Mouse (Mus musculus): ENCODE data around the gene Ccl27a. TPM values are rescaled to one million over a fixed set of nuclear protein-coding genes. Genes with fewer than 3 reads are reported as not detected.

The Ccl27a gene
- total and polyA plus RNA-seq, 3 experiments: 17.7 to 23.6 (median 20.2) TPM

GRCm38 (mm10) chr4:41737602-41738255 lies 36.3 kb downstream of the Ccl27a start:
- H3K4me1 ChIP-seq (ENCODE audit: control insufficient read depth, insufficient read depth, low read length): peaks cover 5% of the 10 kb centered on the region
- intact Hi-C loops (cut with DNase I): loop anchor here (1.0 to 2.0 kb wide), 2 partner anchors 15 to 23 kb away; partner anchors contain the start of gene Dctn3
- H3K9ac ChIP-seq (ENCODE audit: low read depth, low read length): no peak overlapping the region
- H3K36me3 ChIP-seq (ENCODE audit: control insufficient read depth, insufficient read depth, low read length): no peaks in the 10 kb centered on the region
- peak; percentile 77 to 78 for DNase-seq
- peaks cover 1% of the 10 kb centered on the region for H3K27me3 ChIP-seq (ENCODE audit: control insufficient read depth, insufficient read depth, low read length)
- H3K4me3 ChIP-seq: no peak overlapping the region
- H3K79me2 ChIP-seq (replicated peaks; ENCODE audit: control insufficient read depth, insufficient read depth, low read length): no peaks in the 10 kb centered on the region
- TF ChIP-seq POLR2A (IDR thresholded peaks at IDR 0.05; ENCODE audit: insufficient read depth, low read depth, low read length): no peak
- TF ChIP-seq CTCF (IDR thresholded peaks at IDR 0.05): peak; percentile 88
- peak; percentile 88 for TF ChIP-seq EP300 (IDR thresholded peaks at IDR 0.05; ENCODE audit: insufficient read depth, low read depth, low read length)
- no peak overlapping the region for H3K27ac ChIP-seq
- 22% methylated on average over 8 of the region's 8 CpGs for WGBS

DNA sequence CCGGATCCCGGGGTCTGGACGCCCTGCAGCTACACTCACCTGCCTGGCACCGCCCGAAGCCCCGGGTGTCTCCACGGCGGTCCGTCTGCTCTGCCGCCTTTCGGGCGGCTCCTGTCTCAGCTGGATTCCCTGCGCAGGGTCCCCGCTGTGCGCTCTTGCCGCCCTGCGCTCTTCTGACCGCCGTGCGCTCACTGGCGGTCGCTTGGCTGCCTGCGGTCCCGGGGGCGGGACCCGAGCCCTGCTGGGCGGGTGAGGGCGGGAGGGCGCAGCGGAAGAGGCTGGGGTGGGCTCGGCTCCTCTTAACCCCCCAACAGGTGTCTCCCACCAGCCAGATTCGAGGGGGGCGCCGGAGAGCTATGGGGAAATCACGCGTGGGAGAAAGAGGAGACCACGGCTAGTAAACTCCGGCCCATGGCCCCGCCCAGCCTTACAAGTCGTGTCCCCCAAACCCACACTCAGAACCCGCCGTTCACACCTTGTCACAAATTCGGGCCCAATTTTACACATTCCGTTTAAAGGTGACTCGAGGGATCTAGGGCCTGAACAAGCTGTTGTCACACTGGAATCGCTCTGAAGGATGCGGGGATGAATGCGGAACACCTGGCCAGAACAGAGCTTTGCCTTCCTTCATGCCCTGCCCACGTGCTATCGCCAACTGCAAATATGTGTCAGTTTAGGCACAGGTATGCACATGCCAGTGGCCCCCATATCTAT lies 42.8 kb downstream of the Ccl27a start, which contains the start of gene Arid3c:
TSS of gene Arid3c (minus strand) at position 91 of the 714 bp plus-strand sequence.
- no peaks in the 10 kb centered on the region for H3K4me1 ChIP-seq (ENCODE audit: control insufficient read depth, insufficient read depth, low read length)
- no peaks in the 10 kb centered on the region for H3K36me3 ChIP-seq (ENCODE audit: control insufficient read depth, insufficient read depth, low read length)
- intact Hi-C loops (cut with DNase I): no loop called here
- H3K27ac ChIP-seq: no peak within 1 kb of the TSS
- no peak for TF ChIP-seq EP300 (IDR thresholded peaks at IDR 0.05; ENCODE audit: insufficient read depth, low read depth, low read length)
- peaks cover 11% of the 10 kb centered on the region for H3K27me3 ChIP-seq (ENCODE audit: control insufficient read depth, insufficient read depth, low read length)
- H3K9ac ChIP-seq (ENCODE audit: low read depth, low read length): no peak within 1 kb of the TSS
- DNase-seq: no peak
- H3K79me2 ChIP-seq (replicated peaks; ENCODE audit: control insufficient read depth, insufficient read depth, low read length): no peaks in the 10 kb centered on the region
- 2% methylated on average over 47 of the region's 50 CpGs for WGBS
- H3K4me3 ChIP-seq: peak within 1 kb of the TSS; percentile 20; the same call in 1 of the 2 replicates

- H3K79me2 ChIP-seq (replicated peaks; ENCODE audit: control insufficient read depth, insufficient read depth, low read length): no peaks in the 10 kb centered on the region
- TF ChIP-seq CTCF (IDR thresholded peaks at IDR 0.05): no peak
- no peak for TF ChIP-seq EP300 (IDR thresholded peaks at IDR 0.05; ENCODE audit: insufficient read depth, low read depth, low read length)
- no peak for TF ChIP-seq POLR2A (IDR thresholded peaks at IDR 0.05; ENCODE audit: insufficient read depth, low read depth, low read length)
- intact Hi-C loops (cut with DNase I): no loop called here
- no peak overlapping the region for H3K9ac ChIP-seq (ENCODE audit: low read depth, low read length)
- no peak overlapping the region for H3K4me3 ChIP-seq
- peaks cover 11% of the 10 kb centered on the region for H3K27me3 ChIP-seq (ENCODE audit: control insufficient read depth, insufficient read depth, low read length)
- DNase-seq: no peak
- H3K36me3 ChIP-seq (ENCODE audit: control insufficient read depth, insufficient read depth, low read length): no peaks in the 10 kb centered on the region; the same call in 1 of the 2 replicates
- H3K27ac ChIP-seq: no peak overlapping the region
- 22% methylated on average over 20 of the region's 20 CpGs for WGBS
- H3K4me1 ChIP-seq (ENCODE audit: control insufficient read depth, insufficient read depth, low read length): peaks cover 3% of the 10 kb centered on the region
Observed at GRCm38 (mm10) chr4:41726826-41727621, 47.0 kb downstream of the Ccl27a start.

- under 1% methylated on average over 27 of the region's 27 CpGs for WGBS
- TF ChIP-seq CTCF (IDR thresholded peaks at IDR 0.05) (no peak), POLR2A (IDR thresholded peaks at IDR 0.05; ENCODE audit: insufficient read depth, low read depth, low read length) (peak; percentile 92)
- peaks cover 4% of the 10 kb centered on the region for H3K4me1 ChIP-seq (ENCODE audit: control insufficient read depth, insufficient read depth, low read length)
- peaks cover 6% of the 10 kb centered on the region for H3K27me3 ChIP-seq (ENCODE audit: control insufficient read depth, insufficient read depth, low read length)
- intact Hi-C loops (cut with DNase I): loop anchor here (2.0 kb wide), 1 partner anchor 14 kb away; no protein-coding TSS in a partner anchor
- peak within 1 kb of the TSS; percentile 95 for H3K4me3 ChIP-seq
- H3K36me3 ChIP-seq (ENCODE audit: control insufficient read depth, insufficient read depth, low read length): no peaks in the 10 kb centered on the region; the same call in 1 of the 2 replicates
- H3K9ac ChIP-seq (ENCODE audit: low read depth, low read length): peak within 1 kb of the TSS; percentile 94
- H3K27ac ChIP-seq: peak within 1 kb of the TSS; percentile 47
- peak; percentile 85 to 91 for DNase-seq
- no peaks in the 10 kb centered on the region for H3K79me2 ChIP-seq (replicated peaks; ENCODE audit: control insufficient read depth, insufficient read depth, low read length)
Observed at GRCm38 (mm10) chr4:41722918-41723351, 51.1 kb downstream of the Ccl27a start, which contains the start of gene Dctn3. TSS of gene Dctn3 (minus strand) at chr4:41723170.

Other genes starting within 250 kb of the Ccl27a start
- 10 to 100 TPM; 13.4 to 14.4 TPM for gene Fam219a, start 204.7 kb downstream of the Ccl27a start, total RNA-seq (2021)
- 15.8 and 18.4 TPM in 2 replicates for gene Fam219a, start 204.7 kb downstream of the Ccl27a start, polyA plus RNA-seq (2012; rRNA removed)
- gene Dnaic1, start 204.5 kb downstream of the Ccl27a start, total RNA-seq (2021): 1 to 10 TPM in 1 of 2 experiments, under 1 TPM in 1; 0.94 to 2.3 TPM
- 7.3 and 8.6 TPM in 2 replicates for gene Dnaic1, start 204.5 kb downstream of the Ccl27a start, polyA plus RNA-seq (2012; rRNA removed)
- gene Enho, start 133.9 kb downstream of the Ccl27a start, total RNA-seq (2021): 1 to 10 TPM; 8.1 to 8.3 TPM
- 20.4 and 22.3 TPM in 2 replicates for gene Enho, start 133.9 kb downstream of the Ccl27a start, polyA plus RNA-seq (2012; rRNA removed)
- gene Cntfr, start 77.2 kb downstream of the Ccl27a start, total RNA-seq (2021): 1 to 10 TPM; 4.1 to 5.4 TPM
- 8.5 and 11.4 TPM in 2 replicates for gene Cntfr, start 77.2 kb downstream of the Ccl27a start, polyA plus RNA-seq (2012; rRNA removed)
- 10 to 100 TPM; 88.2 to 99.3 TPM for gene Il11ra1, start 74.3 kb downstream of the Ccl27a start, total RNA-seq (2021)
- 79.9 and 108 TPM in 2 replicates for gene Il11ra1, start 74.3 kb downstream of the Ccl27a start, polyA plus RNA-seq (2012; rRNA removed)
- gene Rpp25l, start 60.7 kb downstream of the Ccl27a start, total RNA-seq (2021): 10 to 100 TPM; 30.1 to 32.3 TPM
- 33.2 and 33.8 TPM in 2 replicates for gene Rpp25l, start 60.7 kb downstream of the Ccl27a start, polyA plus RNA-seq (2012; rRNA removed)
- 10 to 100 TPM; 68.4 to 75.7 TPM for gene Dctn3, start 51.1 kb downstream of the Ccl27a start, total RNA-seq (2021)
- 49.1 and 54.3 TPM in 2 replicates for gene Dctn3, start 51.1 kb downstream of the Ccl27a start, polyA plus RNA-seq (2012; rRNA removed)
- gene Arid3c, start 43.1 kb downstream of the Ccl27a start, total RNA-seq (2021): not detected
- not detected in 2 replicates for gene Arid3c, start 43.1 kb downstream of the Ccl27a start, polyA plus RNA-seq (2012; rRNA removed)
- gene Galt, start 19.0 kb downstream of the Ccl27a start, total RNA-seq (2021): 10 to 100 TPM; 42.5 to 52.7 TPM
- 136 and 137 TPM in 2 replicates for gene Galt, start 19.0 kb downstream of the Ccl27a start, polyA plus RNA-seq (2012; rRNA removed)
- gene Sigmar1, start 18.1 kb downstream of the Ccl27a start, total RNA-seq (2021): 10 to 100 TPM; 19.6 to 20.7 TPM
- 33.2 and 47.7 TPM in 2 replicates for gene Sigmar1, start 18.1 kb downstream of the Ccl27a start, polyA plus RNA-seq (2012; rRNA removed)
- gene Gm21541, start 129.4 kb upstream of the Ccl27a start, total RNA-seq (2021): not detected
- gene Gm21541, start 129.4 kb upstream of the Ccl27a start, polyA plus RNA-seq (2012; rRNA removed): 4.4 and 7.2 TPM in 2 replicates
- gene Gm20878, start 167.3 kb upstream of the Ccl27a start, total RNA-seq (2021): under 1 TPM in 1 of 2 experiments, not detected in 1; 0.50 TPM
- gene Gm20878, start 167.3 kb upstream of the Ccl27a start, polyA plus RNA-seq (2012; rRNA removed): 0.41 and 1.00 TPM in 2 replicates
- gene Fam205a4, start 191.8 kb upstream of the Ccl27a start, total RNA-seq (2021): under 1 TPM in 1 of 2 experiments, not detected in 1; 0.10 TPM
- not detected in 2 replicates for gene Fam205a4, start 191.8 kb upstream of the Ccl27a start, polyA plus RNA-seq (2012; rRNA removed)

Data from heart, adult 2 months (tissue).